ENCODE assay signal across 8 mouse cellular contexts in genomic region chr15:80797757-80798156, GRCm38 (mm10).
DNase-seq lines count a peak whose midpoint lies in the region; ATAC-seq and TF ChIP-seq lines count a peak whose summit lies in the region.

No protein-coding gene starts in this region.

- no peaks in the 10 kb centered on the region for H3K36me3 ChIP-seq in hindbrain, embryonic 11.5 days (ENCODE audit: control insufficient read depth, insufficient read depth, low read length)
- H3K36me3 ChIP-seq in midbrain, postnatal 0 days (ENCODE audit: insufficient read depth, low read length): no peaks in the 10 kb centered on the region

- H3K9me3 ChIP-seq in hindbrain, embryonic 11.5 days (ENCODE audit: control insufficient read depth, low read length): no peaks in the 10 kb centered on the region
- no peaks in the 10 kb centered on the region for H3K9me3 ChIP-seq in midbrain, postnatal 0 days (ENCODE audit: low read length)

- WGBS in hindbrain, embryonic 11.5 days: 2% methylated on average over 6 of the region's 6 CpGs
- WGBS in midbrain, postnatal 0 days: 1% methylated on average over 6 of the region's 6 CpGs

- ATAC-seq in erythroblast, adult 5-6 weeks (replicated peaks; ENCODE audit: low FRiP score, poor library complexity, severe bottlenecking): peak; percentile 60
- ATAC-seq in hindbrain, embryonic 11.5 days (ENCODE audit: low FRiP score): peak; percentile 74
- peak; percentile 69 for ATAC-seq in midbrain, postnatal 0 days (ENCODE audit: low FRiP score)

- H3K4me3 ChIP-seq in hindbrain, embryonic 11.5 days (ENCODE audit: low read depth, low read length): peak overlapping the region; percentile 61
- peak overlapping the region; percentile 53 for H3K4me3 ChIP-seq in midbrain, postnatal 0 days (ENCODE audit: low read depth, low read length)

- 0 out of 2 replicates have a peak overlapping the region, but pooled peaks have one; percentile 31 for H3K27ac ChIP-seq in hindbrain, embryonic 11.5 days (ENCODE audit: low read depth, low read length)
- peak overlapping the region; percentile 53 for H3K27ac ChIP-seq in midbrain, postnatal 0 days (ENCODE audit: low read depth, low read length)

- TF ChIP-seq CTCF in midbrain, postnatal 0 days (IDR thresholded peaks at IDR 0.05): no peak

- peak overlapping the region; percentile 31 for H3K4me2 ChIP-seq in hindbrain, embryonic 11.5 days (replicated peaks; ENCODE audit: low read depth, low read length)
- H3K4me2 ChIP-seq in midbrain, postnatal 0 days (ENCODE audit: low read depth, low read length, poor library complexity, severe bottlenecking): peak overlapping the region; percentile 39

- peak overlapping the region; percentile 53 for H3K9ac ChIP-seq in hindbrain, embryonic 11.5 days (ENCODE audit: low read depth, low read length)
- peak overlapping the region; percentile 37; the same call in 1 of the 2 replicates for H3K9ac ChIP-seq in midbrain, postnatal 0 days (replicated peaks; ENCODE audit: low read length, poor library complexity, severe bottlenecking)

- DNase-seq in left cerebral cortex, adult 18-20 months (ENCODE audit: low spot score in 2 of 2): peak; percentile 15 to 27
- DNase-seq in left cerebral cortex, adult 11 months (ENCODE audit: low spot score): no peak
- DNase-seq in brain, adult 2 months (ENCODE audit: low read depth, low spot score): peak; percentile 82
- DNase-seq in hindbrain, embryonic 11.5 days (ENCODE audit: low spot score): peak; percentile 60
- peak; percentile 62 for DNase-seq in liver
- DNase-seq in midbrain, postnatal 0 days (ENCODE audit: low spot score): peak; percentile 30
- peak; percentile 49 for DNase-seq in testis, postnatal 10 days (ENCODE audit: low spot score)

- peaks cover 5% of the 10 kb centered on the region; the same call in 1 of the 2 replicates for H3K4me1 ChIP-seq in hindbrain, embryonic 11.5 days (replicated peaks; ENCODE audit: control insufficient read depth, insufficient read depth, low read length)
- H3K4me1 ChIP-seq in midbrain, postnatal 0 days (ENCODE audit: insufficient read depth, low read length): peaks cover 14% of the 10 kb centered on the region

- no peaks in the 10 kb centered on the region for H3K27me3 ChIP-seq in hindbrain, embryonic 11.5 days (ENCODE audit: control insufficient read depth, insufficient read depth, low read length)
- no peaks in the 10 kb centered on the region for H3K27me3 ChIP-seq in midbrain, postnatal 0 days (ENCODE audit: insufficient read depth, low read length)
